Mouse (Mus musculus) erythroblast, embryonic 14.5 days (primary cell): ENCODE measurements around the gene Yif1b.

Experiments
- GATA1 ChIP-seq: IDR thresholded peaks from 2 replicates; pipeline ENCODE4 v1.6.1; 2012; ENCODE audit warnings: low read length, inconsistent platforms, mixed read lengths
- TAL1 ChIP-seq: IDR thresholded peaks from 3 replicates; pipeline ENCODE4 v1.6.1; 2012; ENCODE audit warnings: low read length, inconsistent platforms, mixed read lengths

- TF ChIP-seq TAL1 (no peak), GATA1 (no peak)
These were observed 26.5 kb upstream of the Yif1b start for GRCm38 (mm10) chr7:29211415-29212198.
